Mouse (Mus musculus) kidney, adult 2 months (tissue): ENCODE data around the gene Elf3.

Experiments used
- CTCF ChIP-seq: fragments of 200-500 bp; conservative IDR thresholded peaks from 2 replicates; pipeline ENCODE4 v1.5.1; 2011; ENCODE audit warnings: low read depth, mild to moderate bottlenecking, control low read depth, low read length, moderate library complexity, mixed read lengths; ENCODE audit not compliant: insufficient read depth, insufficient read length
- POLR2A ChIP-seq: fragments of 200-500 bp; IDR thresholded peaks from one replicate; pipeline ENCODE4 v1.6.1; 2011; ENCODE audit warnings: low read depth, low read length, control low read depth

GRCm38 (mm10) chr1:135237131-135237851 lies 21.1 kb downstream of the Elf3 start:
- TF ChIP-seq POLR2A, result no peak
- TF ChIP-seq CTCF, result no peak
